In the genomic region with DNA sequence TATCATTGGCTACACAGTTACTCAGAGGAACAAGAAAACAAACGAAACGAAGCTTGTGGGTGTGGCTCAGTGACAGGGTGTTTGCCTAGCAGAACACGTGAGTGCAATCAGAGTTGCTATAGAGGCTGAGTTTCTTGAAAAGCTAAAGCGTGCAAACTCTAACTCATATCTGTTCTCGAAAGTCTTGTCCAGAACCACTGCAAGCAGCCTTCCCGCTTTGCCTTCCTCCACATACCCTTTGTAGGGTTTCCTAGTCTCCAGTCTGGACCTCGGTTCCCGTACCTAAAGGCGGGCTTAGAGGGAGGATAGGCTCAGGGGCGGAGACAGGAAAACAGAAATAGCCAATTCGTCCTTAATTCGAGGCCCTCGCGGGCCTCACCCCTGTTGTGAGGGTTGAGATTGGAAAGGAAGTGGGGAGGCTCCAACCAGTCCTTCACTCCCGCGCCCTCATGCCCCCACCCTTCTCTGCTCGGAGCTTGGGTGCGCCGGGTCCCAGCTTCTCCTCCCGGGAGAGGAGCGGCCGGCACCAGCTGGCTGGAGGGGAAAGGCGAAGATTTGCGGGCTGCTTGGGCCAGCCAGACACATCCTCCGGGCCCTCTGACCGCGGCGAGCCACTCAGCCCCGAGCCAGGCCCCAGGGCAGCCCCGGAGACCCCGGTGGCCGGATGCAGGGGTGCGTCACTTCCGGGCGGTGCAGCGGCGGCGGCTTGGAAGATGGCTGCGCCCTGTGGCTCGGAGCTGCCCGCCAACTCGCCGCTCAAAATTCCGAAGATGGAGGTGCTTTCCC, we compare ENCODE assay signal across 8 mouse cellular contexts. TPM values are rescaled to one million over a fixed set of nuclear protein-coding genes. Genes with fewer than 3 reads are reported as not detected.
DNase-seq lines count a peak whose midpoint lies in the region; ATAC-seq and TF ChIP-seq lines count a peak whose summit lies in the region.

A gene (plus strand): TSS at position 709 of the 786 bp plus-strand sequence.

- no peaks in the 10 kb centered on the region; the same call in 1 of the 2 replicates for H3K9me3 ChIP-seq in forebrain, embryonic 10.5 days
- no peaks in the 10 kb centered on the region for H3K9me3 ChIP-seq in heart, embryonic 15.5 days (replicated peaks)
- H3K9me3 ChIP-seq in liver, embryonic 14.5 days (ENCODE audit: control insufficient read depth, low read length) = no peaks in the 10 kb centered on the region
- no peaks in the 10 kb centered on the region for H3K9me3 ChIP-seq in neural tube, embryonic 11.5 days (ENCODE audit: control insufficient read depth, low read length)
- H3K9me3 ChIP-seq in stomach, postnatal 0 days (ENCODE audit: control insufficient read depth, low read length) = no peaks in the 10 kb centered on the region

- TF ChIP-seq EP300 in liver, embryonic 14.5 days (IDR thresholded peaks at IDR 0.05; ENCODE audit: low read depth) = no peak
- no peak for TF ChIP-seq EP300 in stomach, postnatal 0 days (optimal IDR thresholded peaks at IDR 0.05)

- H3K36me3 ChIP-seq in forebrain, embryonic 10.5 days (replicated peaks) = peaks cover 23% of the 10 kb centered on the region
- H3K36me3 ChIP-seq in heart, embryonic 15.5 days = no peaks in the 10 kb centered on the region; the same call in 1 of the 2 replicates
- H3K36me3 ChIP-seq in liver, embryonic 14.5 days (replicated peaks; ENCODE audit: control insufficient read depth, insufficient read depth, low read depth) = no peaks in the 10 kb centered on the region
- no peaks in the 10 kb centered on the region for H3K36me3 ChIP-seq in neural tube, embryonic 11.5 days (ENCODE audit: control insufficient read depth, insufficient read depth, low read length)
- H3K36me3 ChIP-seq in stomach, postnatal 0 days (ENCODE audit: control insufficient read depth, insufficient read depth, low read length) = no peaks in the 10 kb centered on the region

- ATAC-seq in heart, embryonic 15.5 days (replicated peaks; ENCODE audit: insufficient number of reproducible peaks, insufficient read depth, low FRiP score, low read depth) = peak; percentile 94
- peak; percentile 90 for ATAC-seq in liver, embryonic 14.5 days (ENCODE audit: insufficient read depth)
- ATAC-seq in neural tube, embryonic 11.5 days (ENCODE audit: insufficient read depth, low FRiP score, low TSS enrichment) = peak; percentile 98
- ATAC-seq in stomach, postnatal 0 days (ENCODE audit: low FRiP score, low TSS enrichment) = peak; percentile 96

- H3K4me1 ChIP-seq in forebrain, embryonic 10.5 days = peaks cover 34% of the 10 kb centered on the region
- H3K4me1 ChIP-seq in heart, embryonic 15.5 days (replicated peaks) = peaks cover 17% of the 10 kb centered on the region
- H3K4me1 ChIP-seq in liver, embryonic 14.5 days (replicated peaks; ENCODE audit: control insufficient read depth in 2 of 2, insufficient read depth in 2 of 2, low read length in 1 of 2) = peaks cover 8 to 9% of the 10 kb centered on the region in 2 experiments
- H3K4me1 ChIP-seq in neural tube, embryonic 11.5 days (ENCODE audit: control insufficient read depth, insufficient read depth, low read length) = peaks cover 11% of the 10 kb centered on the region; the same call in 1 of the 2 replicates
- H3K4me1 ChIP-seq in stomach, postnatal 0 days (replicated peaks; ENCODE audit: control insufficient read depth, insufficient read depth) = no peaks in the 10 kb centered on the region

- WGBS in forebrain, embryonic 10.5 days = under 1% methylated on average over 44 of the region's 44 CpGs
- under 1% methylated on average over 44 of the region's 44 CpGs for WGBS in heart, embryonic 15.5 days
- WGBS in liver, embryonic 14.5 days (ENCODE audit: insufficient replicate concordance) = under 1% methylated on average over 42 of the region's 44 CpGs
- WGBS in neural tube, embryonic 11.5 days = under 1% methylated on average over 38 of the region's 44 CpGs
- under 1% methylated on average over 37 of the region's 44 CpGs for WGBS in stomach, postnatal 0 days

- H3K4me2 ChIP-seq in heart, embryonic 15.5 days = peak within 1 kb of the TSS; percentile 91
- H3K4me2 ChIP-seq in liver, embryonic 14.5 days (ENCODE audit: low read depth) = peak within 1 kb of the TSS; percentile 100
- H3K4me2 ChIP-seq in neural tube, embryonic 11.5 days (ENCODE audit: low read depth) = peak within 1 kb of the TSS; percentile 87
- peak within 1 kb of the TSS; percentile 92 for H3K4me2 ChIP-seq in stomach, postnatal 0 days (replicated peaks; ENCODE audit: low read depth)

- peak; percentile 89 for DNase-seq in CD4-positive, CD25-positive, alpha-beta regulatory T cell, adult 2 months (ENCODE audit: low read depth, low spot score)
- DNase-seq in c-Kit-negative CD71-positive TER-119-positive erythroid progenitor cells, embryonic 14.5 days (ENCODE audit: low read depth, low spot score) = peak; percentile 44
- peak; percentile 94 for DNase-seq in forebrain, embryonic 10.5 days (ENCODE audit: extremely low spot score, low spot score)
- peak; percentile 90 to 95 for DNase-seq in kidney, postnatal 25 days
- DNase-seq in liver, embryonic 14.5 days (ENCODE audit: low read depth in 3 of 3, low spot score in 3 of 3) = peak; percentile 52 to 66 (median 52)
- peak; percentile 90 for DNase-seq in neural tube, embryonic 11.5 days (ENCODE audit: low spot score)
- peak; percentile 91 for DNase-seq in stomach, postnatal 0 days (ENCODE audit: low spot score)

- H3K27me3 ChIP-seq in forebrain, embryonic 10.5 days (ENCODE audit: poor library complexity, severe bottlenecking) = no peaks in the 10 kb centered on the region
- no peaks in the 10 kb centered on the region for H3K27me3 ChIP-seq in heart, embryonic 15.5 days
- H3K27me3 ChIP-seq in liver, embryonic 14.5 days (ENCODE audit: control insufficient read depth, insufficient read depth, low read length) = no peaks in the 10 kb centered on the region
- no peaks in the 10 kb centered on the region for H3K27me3 ChIP-seq in neural tube, embryonic 11.5 days (ENCODE audit: control insufficient read depth, insufficient read depth, low read length)
- H3K27me3 ChIP-seq in stomach, postnatal 0 days (ENCODE audit: control insufficient read depth, insufficient read depth, low read length) = no peaks in the 10 kb centered on the region

- peak within 1 kb of the TSS; percentile 99 for H3K4me3 ChIP-seq in forebrain, embryonic 10.5 days
- H3K4me3 ChIP-seq in heart, embryonic 15.5 days = peak within 1 kb of the TSS; percentile 99
- H3K4me3 ChIP-seq in liver, embryonic 14.5 days (ENCODE audit: insufficient read depth in 1 of 2, low read depth in 2 of 2, low read length in 2 of 2) = peak within 1 kb of the TSS; percentile 86 to 90
- H3K4me3 ChIP-seq in neural tube, embryonic 11.5 days (ENCODE audit: low read depth, low read length) = peak within 1 kb of the TSS; percentile 99
- peak within 1 kb of the TSS; percentile 100 for H3K4me3 ChIP-seq in stomach, postnatal 0 days (ENCODE audit: low read depth, low read length)

- peak within 1 kb of the TSS; percentile 97 for H3K9ac ChIP-seq in heart, embryonic 15.5 days
- H3K9ac ChIP-seq in liver, embryonic 14.5 days (replicated peaks) = peak within 1 kb of the TSS; percentile 68
- H3K9ac ChIP-seq in neural tube, embryonic 11.5 days (ENCODE audit: low read length) = peak within 1 kb of the TSS; percentile 97
- H3K9ac ChIP-seq in stomach, postnatal 0 days (ENCODE audit: low read length) = peak within 1 kb of the TSS; percentile 92

- peak within 1 kb of the TSS; percentile 99 for H3K27ac ChIP-seq in forebrain, embryonic 10.5 days
- H3K27ac ChIP-seq in heart, embryonic 15.5 days = peak within 1 kb of the TSS; percentile 100
- H3K27ac ChIP-seq in liver, embryonic 14.5 days = peak within 1 kb of the TSS; percentile 75
- H3K27ac ChIP-seq in neural tube, embryonic 11.5 days (ENCODE audit: low read depth, low read length) = peak within 1 kb of the TSS; percentile 95
- peak within 1 kb of the TSS; percentile 100 for H3K27ac ChIP-seq in stomach, postnatal 0 days (replicated peaks)

- no peak for TF ChIP-seq CTCF in liver, embryonic 14.5 days (IDR thresholded peaks at IDR 0.05; ENCODE audit: low read depth)
- no peak for TF ChIP-seq CTCF in stomach, postnatal 0 days (IDR thresholded peaks at IDR 0.05; ENCODE audit: low read depth)

RNA-seq across cellular contexts. Expression of the gene that starts here (rescaled TPM):
- 34.4 and 35.4 TPM in 2 replicates for polyA plus RNA-seq in forebrain, embryonic 10.5 days (2016; fragmentation: Nextera tagmentation; extraction: Ambion mirVana)
- polyA plus RNA-seq in heart, embryonic 15.5 days (2015; fragmentation: Nextera tagmentation; extraction: Ambion mirVana) = 9.5 and 14.8 TPM in 2 replicates
- polyA plus RNA-seq in liver, embryonic 14.5 days (2012; rRNA removed) = 6.6 and 9.3 TPM in 2 replicates
- 3.8 TPM in 2 replicates for polyA plus RNA-seq in liver, embryonic 14.5 days (2014; fragmentation: Nextera tagmentation; extraction: Ambion mirVana)
- 35.4 and 39.9 TPM in 2 replicates for polyA plus RNA-seq in neural tube, embryonic 11.5 days (2014; fragmentation: Nextera tagmentation; extraction: Ambion mirVana)
- polyA plus RNA-seq in stomach, postnatal 0 days (2015; fragmentation: Nextera tagmentation; extraction: Ambion mirVana) = 7.5 TPM in 2 replicates

Comparison
In these comparisons a context has a peak if more than half of its experiments do, and no peak if none do; other contexts are left out.
1. Peak in every context shown above with its lines: DNase-seq, ATAC-seq, H3K4me3 ChIP-seq and H3K27ac ChIP-seq.
2. DNase-seq: peak in every context shown above with its lines; median percentile 94 in forebrain, embryonic 10.5 days; 92 in kidney, postnatal 25 days; 91 in stomach, postnatal 0 days; 90 in neural tube, embryonic 11.5 days; 89 in CD4-positive, CD25-positive, alpha-beta regulatory T cell, adult 2 months; 52 in liver, embryonic 14.5 days; 44 in c-Kit-negative CD71-positive TER-119-positive erythroid progenitor cells, embryonic 14.5 days.